Mouse (Mus musculus) ES-CJ7 (cell line): ENCODE measurements around the gene Ntm.

Experiments
- DNase-seq: peaks from one replicate; pipeline ENCODE4 v3.0.0; 2011; ENCODE audit warnings: low read depth, low spot score

The Ntm gene

GRCm38 (mm10) chr9:29802990-29803737, 159.8 kb downstream of the Ntm start:
- DNase-seq, result no peak

GRCm38 (mm10) chr9:29802071-29802705, 160.8 kb downstream of the Ntm start:
- no peak for DNase-seq

- DNase-seq, result no peak
These were observed 166.7 kb downstream of the Ntm start for GRCm38 (mm10) chr9:29796281-29796680.

- no peak for DNase-seq
These were observed 171.6 kb downstream of the Ntm start for GRCm38 (mm10) chr9:29791199-29791915.

- DNase-seq, result no peak
These were observed 172.9 kb downstream of the Ntm start for GRCm38 (mm10) chr9:29790017-29790416.

- DNase-seq, result no peak
These were observed 174.1 kb downstream of the Ntm start for GRCm38 (mm10) chr9:29788855-29789254.

- no peak for DNase-seq
These were observed 175.5 kb downstream of the Ntm start for GRCm38 (mm10) chr9:29787408-29787807.

GRCm38 (mm10) chr9:29782697-29783096, 180.2 kb downstream of the Ntm start:
- DNase-seq, result no peak

- DNase-seq, result no peak
These were observed 183.2 kb downstream of the Ntm start for GRCm38 (mm10) chr9:29779739-29780138.

GRCm38 (mm10) chr9:29776951-29777350, 186.0 kb downstream of the Ntm start:
- no peak for DNase-seq

GRCm38 (mm10) chr9:29776542-29776941, 186.4 kb downstream of the Ntm start:
- peak; percentile 1 for DNase-seq

GRCm38 (mm10) chr9:29776030-29776429, 186.9 kb downstream of the Ntm start:
- no peak for DNase-seq

GRCm38 (mm10) chr9:29772625-29773388, 190.1 kb downstream of the Ntm start:
- DNase-seq, result no peak

- no peak for DNase-seq
These were observed 191.1 kb downstream of the Ntm start for GRCm38 (mm10) chr9:29771870-29772269.

- DNase-seq, result no peak
These were observed 191.7 kb downstream of the Ntm start for GRCm38 (mm10) chr9:29771071-29771785.

- DNase-seq, result no peak
These were observed 193.6 kb downstream of the Ntm start for GRCm38 (mm10) chr9:29769361-29769760.

GRCm38 (mm10) chr9:29765990-29766980, 196.7 kb downstream of the Ntm start:
- no peak for DNase-seq

- no peak for DNase-seq
These were observed 199.6 kb downstream of the Ntm start for GRCm38 (mm10) chr9:29763338-29763737.

GRCm38 (mm10) chr9:29761952-29762586, 200.9 kb downstream of the Ntm start:
- DNase-seq, result no peak
